Mouse (Mus musculus) ES-E14 (cell line): Measurements from ENCODE around the gene Lmntd2. TPM values are rescaled to one million over a fixed set of nuclear protein-coding genes. Genes with fewer than 3 reads are reported as not detected.

Source experiments
- DNase-seq: peaks from one replicate; pipeline ENCODE4 v3.0.0-alpha.2; 2013; ENCODE audit warnings: low read depth, low spot score
- H3K27ac ChIP-seq: 2 replicates; pipeline ENCODE4 v1.5.1; 2012; ENCODE audit warnings: low read depth, mild to moderate bottlenecking, low read length, moderate library complexity, mixed read lengths; ENCODE audit not compliant: poor library complexity, insufficient read depth, severe bottlenecking
- H3K36me3 ChIP-seq: 2 replicates; pipeline ENCODE4 v1.6.1; 2012; ENCODE audit warnings: mild to moderate bottlenecking, low read length, moderate library complexity, mixed read lengths; ENCODE audit not compliant: control insufficient read depth, poor library complexity, insufficient read depth, severe bottlenecking
- H3K4me1 ChIP-seq, 2 experiments: fragments of 150-350 bp in 1 of 2; sonication (generic) in 1 of 2; 2 replicates each; pipeline ENCODE4 v1.6.1; 2012; ENCODE audit warnings: low read length in 2 of 2, mild to moderate bottlenecking in 1 of 2, mixed read lengths in 1 of 2; ENCODE audit not compliant: control insufficient read depth in 2 of 2, insufficient read depth in 2 of 2, poor library complexity in 1 of 2
- H3K4me3 ChIP-seq, 2 experiments: fragments of 150-350 bp in 1 of 2; sonication (generic) in 1 of 2; 2 replicates each; pipeline ENCODE4 v1.5.1; 2012; ENCODE audit warnings: low read length in 2 of 2, low read depth in 1 of 2, mild to moderate bottlenecking in 1 of 2, mixed read lengths in 1 of 2; ENCODE audit not compliant: insufficient read depth in 1 of 2, poor library complexity in 1 of 2, severe bottlenecking in 1 of 2
- H3K9ac ChIP-seq: 2 replicates; pipeline ENCODE4 v1.6.1; 2012; ENCODE audit warnings: low read depth, mild to moderate bottlenecking, low read length, mixed read lengths; ENCODE audit not compliant: poor library complexity, insufficient read depth, severe bottlenecking
- H3K9me3 ChIP-seq: fragments of 150-350 bp; sonication (generic); 2 replicates; pipeline ENCODE4 v1.6.1; 2012; ENCODE audit warnings: low read depth, mild to moderate bottlenecking, low read length; ENCODE audit not compliant: control insufficient read depth, insufficient read depth
- CHD2 ChIP-seq: IDR thresholded peaks from 2 replicates; pipeline ENCODE4 v1.6.1; 2014; ENCODE audit warnings: mild to moderate bottlenecking, low read depth, low read length, inconsistent platforms
- HCFC1 ChIP-seq: IDR thresholded peaks from 2 replicates; pipeline ENCODE4 v1.6.1; 2012; ENCODE audit warnings: low read length, inconsistent platforms, borderline replicate concordance; ENCODE audit not compliant: insufficient read depth
- MAFK ChIP-seq: IDR thresholded peaks from 2 replicates; pipeline ENCODE4 v1.6.1; 2014; ENCODE audit warnings: mild to moderate bottlenecking, low read depth, low read length, inconsistent platforms; ENCODE audit not compliant: insufficient read depth
- ZC3H11A ChIP-seq: IDR thresholded peaks from 2 replicates; pipeline ENCODE4 v1.6.1; 2012; ENCODE audit warnings: low read depth, mild to moderate bottlenecking, inconsistent platforms, low read length, borderline replicate concordance
- ZNF384 ChIP-seq: IDR thresholded peaks from 2 replicates; pipeline ENCODE4 v1.6.1; 2012; ENCODE audit warnings: low read depth, low read length, inconsistent platforms
- in situ Hi-C, 2 experiments: fragments of 600-800 bp; cut with MboI; formaldehyde crosslinking; loops; one replicate each; pipeline ENCODE4 v1.15.1; 2025; ENCODE audit warnings: low sequenced_read_pairs in 2 of 2, inconsistent platforms in 1 of 2; ENCODE audit not compliant: unreplicated experiment in 2 of 2
- total RNA-seq: library from RNA; depleted of rRNA; stranded (reverse); fragments of 300-350 nt; gene quantifications from 2 replicates; pipeline ENCODE4 v1.2.3, GENCODE M21; 2012

Gene Lmntd2
- total RNA-seq, 1 experiment: 4.0 TPM

- DNase-seq: no peak
- Histone ChIP-seq H3K4me3 (no peak overlapping the region), H3K4me1 (peaks cover 3 to 36% of the 10 kb centered on the region in 2 experiments; a peak in 3 of 4 replicates), H3K9me3 (no peaks in the 10 kb centered on the region), H3K27ac (no peak overlapping the region; the same call in 1 of the 2 replicates), H3K9ac (no peak overlapping the region), H3K36me3 (peaks cover 18% of the 10 kb centered on the region)
- TF ChIP-seq ZC3H11A (no peak), ZNF384 (no peak), CHD2 (no peak), HCFC1 (no peak)
- in situ Hi-C loops: no loop called here
Measured at GRCm38 (mm10) chr7:141214310-141214709, 430 bp upstream of the Lmntd2 start.

- in situ Hi-C loops: no loop called here
- TF ChIP-seq ZNF384 (no peak), CHD2 (no peak)
- H3K36me3 ChIP-seq: peaks cover 12% of the 10 kb centered on the region; the same call in 1 of the 2 replicates
- H3K9ac ChIP-seq: no peak overlapping the region
- no peak overlapping the region for H3K4me3 ChIP-seq
- DNase-seq: no peak
- no peak overlapping the region for H3K27ac ChIP-seq
- no peaks in the 10 kb centered on the region for H3K9me3 ChIP-seq
- H3K4me1 ChIP-seq: peaks cover 3 to 32% of the 10 kb centered on the region in 2 experiments; a peak in 3 of 4 replicates
Measured at GRCm38 (mm10) chr7:141213133-141213532, 747 bp downstream of the Lmntd2 start.

- TF ChIP-seq ZNF384 (no peak), CHD2 (no peak), MAFK (no peak), ZC3H11A (no peak), HCFC1 (no peak)
- Histone ChIP-seq H3K9me3 (no peaks in the 10 kb centered on the region), H3K9ac (no peak overlapping the region), H3K4me3 (no peak overlapping the region), H3K36me3 (no peaks in the 10 kb centered on the region), H3K27ac (no peak overlapping the region), H3K4me1 (peaks cover 3 to 18% of the 10 kb centered on the region in 2 experiments; a peak in 3 of 4 replicates)
- in situ Hi-C loops: no loop called here
- no peak for DNase-seq
Measured at GRCm38 (mm10) chr7:141210606-141211131, 3.2 kb downstream of the Lmntd2 start.

GRCm38 (mm10) chr7:141210137-141210536 lies 3.7 kb downstream of the Lmntd2 start:
- H3K9ac ChIP-seq: no peak overlapping the region
- TF ChIP-seq ZC3H11A (no peak), HCFC1 (no peak), MAFK (no peak), ZNF384 (no peak), CHD2 (no peak)
- in situ Hi-C loops: no loop called here
- H3K4me1 ChIP-seq: peaks cover 3 to 18% of the 10 kb centered on the region in 2 experiments; a peak in 3 of 4 replicates
- no peaks in the 10 kb centered on the region for H3K9me3 ChIP-seq
- no peak overlapping the region for H3K27ac ChIP-seq
- H3K36me3 ChIP-seq: no peaks in the 10 kb centered on the region
- H3K4me3 ChIP-seq: no peak overlapping the region
- DNase-seq: no peak

- H3K9me3 ChIP-seq: no peaks in the 10 kb centered on the region
- H3K9ac ChIP-seq: no peak overlapping the region
- peaks cover 3 to 14% of the 10 kb centered on the region in 2 experiments; a peak in 3 of 4 replicates for H3K4me1 ChIP-seq
- TF ChIP-seq HCFC1: no peak
- H3K36me3 ChIP-seq: no peaks in the 10 kb centered on the region
- H3K27ac ChIP-seq: no peak overlapping the region
- no peak overlapping the region for H3K4me3 ChIP-seq
- no peak for DNase-seq
- in situ Hi-C loops: no loop called here
Measured at GRCm38 (mm10) chr7:141209526-141209925, 4.4 kb downstream of the Lmntd2 start.
